Mouse (Mus musculus): Measurements from ENCODE around the gene Tfdp2.

Tfdp2 gene

GRCm38 (mm10) chr9:96230271-96230670 lies 34.2 kb downstream of the Tfdp2 start:
- DNase-seq = no peak

GRCm38 (mm10) chr9:96235477-96235876 lies 39.4 kb downstream of the Tfdp2 start:
- DNase-seq = no peak

- no peak for DNase-seq
Measured at GRCm38 (mm10) chr9:96237391-96237790, 41.3 kb downstream of the Tfdp2 start.

- no peak for DNase-seq
Measured at GRCm38 (mm10) chr9:96238286-96238685, 42.2 kb downstream of the Tfdp2 start.

GRCm38 (mm10) chr9:96241134-96242097 lies 45.3 kb downstream of the Tfdp2 start:
- DNase-seq = no peak

- DNase-seq = no peak
Measured at GRCm38 (mm10) chr9:96243915-96244314, 47.8 kb downstream of the Tfdp2 start.

- DNase-seq = no peak
Measured at GRCm38 (mm10) chr9:96254812-96255211, 58.7 kb downstream of the Tfdp2 start.

GRCm38 (mm10) chr9:96258478-96258877 lies 62.4 kb downstream of the Tfdp2 start:
- DNase-seq = peak; percentile 8

GRCm38 (mm10) chr9:96259017-96259512 lies 63.0 kb downstream of the Tfdp2 start:
- DNase-seq = peak; percentile 25

- peak; percentile 59 for DNase-seq
Measured at GRCm38 (mm10) chr9:96259753-96260520, 63.9 kb downstream of the Tfdp2 start.

- DNase-seq = no peak
Measured at GRCm38 (mm10) chr9:96261101-96261500, 65.0 kb downstream of the Tfdp2 start.

GRCm38 (mm10) chr9:96261980-96262379 lies 65.9 kb downstream of the Tfdp2 start:
- no peak for DNase-seq

GRCm38 (mm10) chr9:96266793-96267558 lies 70.9 kb downstream of the Tfdp2 start:
- no peak for DNase-seq

- DNase-seq = no peak
Measured at GRCm38 (mm10) chr9:96267559-96267948, 71.5 kb downstream of the Tfdp2 start.

GRCm38 (mm10) chr9:96269726-96270125 lies 73.7 kb downstream of the Tfdp2 start:
- no peak for DNase-seq

GRCm38 (mm10) chr9:96275543-96275942 lies 79.5 kb downstream of the Tfdp2 start:
- no peak for DNase-seq

GRCm38 (mm10) chr9:96281497-96281896 lies 85.4 kb downstream of the Tfdp2 start:
- DNase-seq = no peak

- no peak for DNase-seq
Measured at GRCm38 (mm10) chr9:96282082-96282481, 86.0 kb downstream of the Tfdp2 start.

GRCm38 (mm10) chr9:96284916-96285315 lies 88.8 kb downstream of the Tfdp2 start:
- DNase-seq = no peak

- DNase-seq = no peak
Measured at GRCm38 (mm10) chr9:96292144-96292543, 96.1 kb downstream of the Tfdp2 start.

GRCm38 (mm10) chr9:96299324-96300008 lies 103.4 kb downstream of the Tfdp2 start:
- DNase-seq = no peak

GRCm38 (mm10) chr9:96308816-96309215 lies 112.7 kb downstream of the Tfdp2 start:
- DNase-seq = no peak

All from right cerebral cortex, adult 18-20 months (tissue).